Mouse (Mus musculus): ENCODE results near the gene Agtpbp1.
"Not testable (repeated sequence)": the region's sequence is repeated elsewhere in the genome, so short reads cannot be mapped to it uniquely, and the experiment has no call there.

The Agtpbp1 gene

DNA sequence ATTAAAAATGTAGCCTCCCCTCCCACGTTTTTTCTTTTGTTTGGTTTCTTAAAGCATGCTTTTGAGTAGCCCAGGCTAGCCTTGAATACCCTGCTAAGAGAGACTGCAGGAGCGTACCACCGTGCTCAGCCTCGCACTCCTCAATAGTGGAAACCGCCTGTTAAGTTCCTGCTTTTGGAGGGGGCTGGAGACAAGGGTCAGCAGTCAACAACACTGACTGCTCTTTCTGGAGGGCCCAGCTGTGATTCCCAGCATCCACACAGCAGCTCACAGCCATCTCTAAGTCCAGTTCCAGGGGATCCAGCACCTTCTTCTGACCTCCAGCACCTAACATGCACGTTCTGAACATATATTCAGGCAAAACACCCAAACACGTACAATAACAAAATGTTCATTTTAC, 99.6 kb downstream of the Agtpbp1 start:
- DNase-seq (ENCODE audit: low read depth, low spot score): no peak

DNA sequence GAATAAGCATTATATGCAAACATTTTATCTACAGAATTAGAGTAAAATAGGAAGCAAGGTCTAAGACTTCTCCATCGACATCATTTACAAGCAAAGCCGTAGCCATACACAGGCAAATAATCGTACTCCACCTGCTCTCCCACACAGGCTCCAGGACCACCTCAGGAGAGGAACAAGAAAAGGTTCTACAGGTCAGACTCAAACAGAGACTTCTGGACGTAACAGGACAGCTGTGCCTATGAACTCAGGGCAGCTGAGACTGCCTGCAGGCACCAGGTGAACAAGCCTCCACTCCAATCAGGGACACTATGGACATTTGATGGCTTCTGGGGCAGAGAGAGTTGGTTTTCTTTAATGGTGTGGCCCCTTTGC, 103.6 kb downstream of the Agtpbp1 start:
- DNase-seq (ENCODE audit: low read depth, low spot score): no peak

DNA sequence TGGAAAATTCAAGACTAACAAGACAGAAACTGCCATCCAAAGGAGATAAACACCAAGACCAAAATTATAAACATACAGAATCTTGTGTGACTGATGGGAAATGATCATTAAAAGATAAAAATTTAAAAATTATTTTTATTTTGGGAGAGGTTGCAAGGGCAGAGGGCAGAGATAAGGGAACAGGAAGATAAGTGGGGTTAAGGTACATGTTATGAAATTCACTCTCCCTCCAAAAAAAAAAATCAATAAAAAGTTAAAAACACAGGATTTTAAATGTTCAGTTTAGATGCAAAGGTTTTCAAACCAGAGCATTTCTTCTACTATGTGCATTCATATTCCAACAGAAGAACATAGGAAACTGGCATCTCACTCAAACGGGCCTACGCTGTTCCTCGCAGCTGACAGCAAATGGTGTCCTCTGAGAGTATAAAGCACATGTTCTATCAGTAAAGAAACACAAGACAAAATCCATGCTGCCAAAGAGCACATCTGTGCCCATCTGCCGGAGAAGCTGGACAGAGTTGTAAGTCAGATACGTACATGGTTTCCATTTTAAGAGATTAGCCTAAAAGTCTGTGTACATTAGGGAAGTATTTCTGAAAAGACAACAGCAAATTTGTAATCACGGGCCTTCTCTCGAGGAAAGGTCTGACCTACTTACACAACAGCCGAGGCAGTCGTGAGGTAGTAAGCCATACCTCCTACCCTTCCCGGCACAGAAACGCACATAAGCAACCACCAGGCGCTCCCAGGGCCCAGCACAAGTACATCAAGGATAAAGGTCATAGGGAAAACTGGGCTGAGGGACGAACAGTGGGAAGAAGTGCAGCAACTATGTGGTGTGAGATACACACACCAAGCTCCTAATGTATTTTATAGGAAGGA, 104.2 kb downstream of the Agtpbp1 start:
- no peak for DNase-seq (ENCODE audit: low read depth, low spot score)

DNA sequence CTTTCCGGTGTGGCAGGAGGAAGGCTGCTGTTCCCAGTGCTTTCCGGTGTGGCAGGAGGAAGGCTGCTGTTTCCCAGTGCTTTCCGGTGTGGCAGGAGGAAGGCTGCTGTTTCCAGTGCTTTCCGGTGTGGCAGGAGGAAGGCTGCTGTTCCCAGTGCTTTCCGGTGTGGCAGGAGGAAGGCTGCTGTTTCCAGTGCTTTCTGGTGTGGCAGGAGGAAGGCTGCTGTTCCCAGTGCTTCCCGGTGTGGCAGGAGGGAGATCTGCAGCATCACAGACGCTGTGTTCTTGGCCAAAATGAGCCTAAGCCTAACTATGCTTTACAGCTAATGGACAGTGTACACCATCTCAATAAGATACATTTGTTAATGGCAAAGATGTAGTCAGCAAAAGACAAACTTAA, 107.1 kb downstream of the Agtpbp1 start:
- not testable (repeated sequence) for DNase-seq (ENCODE audit: low read depth, low spot score)

DNA sequence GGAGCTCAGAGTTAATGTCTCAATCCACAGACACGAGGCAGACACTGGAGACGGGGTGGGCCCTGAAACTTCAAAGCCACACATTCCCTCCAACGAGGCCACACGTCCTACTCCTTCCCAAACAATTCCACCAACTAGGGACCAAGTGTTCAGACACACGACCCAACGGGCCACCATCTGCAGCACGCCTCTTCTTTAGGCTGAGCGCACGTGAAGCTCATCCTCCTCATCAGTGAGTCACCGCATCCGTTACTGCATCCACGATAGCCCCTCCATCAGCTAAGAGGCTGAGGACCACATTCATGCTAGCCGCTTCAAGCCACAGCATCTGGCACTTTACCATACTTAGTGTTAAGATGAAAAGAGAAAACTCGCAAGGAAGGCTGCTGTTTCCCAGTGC, 107.6 kb downstream of the Agtpbp1 start:
- no peak for DNase-seq (ENCODE audit: low read depth, low spot score)

DNA sequence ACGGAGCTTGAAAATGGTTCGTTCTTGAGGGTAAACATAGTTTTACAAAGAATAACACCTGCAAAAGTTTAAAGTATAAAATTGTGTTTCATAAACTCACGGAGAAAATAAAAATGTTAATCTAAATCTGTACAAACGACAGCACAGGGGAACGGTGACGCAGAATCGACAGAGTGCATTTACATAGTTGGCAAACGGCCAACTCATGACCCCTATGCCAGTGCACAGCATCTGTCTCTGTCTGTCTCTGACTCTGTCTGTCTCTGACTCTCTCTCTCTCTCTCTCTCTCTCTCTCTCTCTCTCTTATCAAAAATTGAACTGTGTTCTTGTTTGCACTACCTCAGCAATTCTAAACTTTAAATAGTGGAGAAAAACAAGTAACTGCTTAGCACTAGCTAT, 110.1 kb downstream of the Agtpbp1 start:
- no peak for DNase-seq (ENCODE audit: low read depth, low spot score)

DNA sequence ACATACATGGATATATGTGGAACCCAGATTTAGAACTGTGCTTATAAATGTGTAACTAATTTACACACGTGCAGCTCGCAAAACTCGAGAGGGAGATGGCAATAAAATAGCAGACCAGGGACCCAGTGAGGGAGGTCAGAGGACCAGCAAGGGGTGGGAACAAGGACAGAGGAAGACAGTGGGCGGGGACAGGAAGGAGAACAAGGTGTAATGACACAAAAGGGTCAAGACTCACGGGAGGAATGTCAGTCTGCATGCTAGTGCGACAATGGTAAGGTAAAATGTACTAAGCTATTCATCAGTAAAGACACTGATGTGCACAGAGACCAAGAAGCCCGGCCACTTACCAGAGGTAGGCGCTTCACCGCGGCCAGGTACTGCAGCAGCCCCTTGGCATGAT, 111.7 kb downstream of the Agtpbp1 start:
- DNase-seq (ENCODE audit: low read depth, low spot score): no peak

DNA sequence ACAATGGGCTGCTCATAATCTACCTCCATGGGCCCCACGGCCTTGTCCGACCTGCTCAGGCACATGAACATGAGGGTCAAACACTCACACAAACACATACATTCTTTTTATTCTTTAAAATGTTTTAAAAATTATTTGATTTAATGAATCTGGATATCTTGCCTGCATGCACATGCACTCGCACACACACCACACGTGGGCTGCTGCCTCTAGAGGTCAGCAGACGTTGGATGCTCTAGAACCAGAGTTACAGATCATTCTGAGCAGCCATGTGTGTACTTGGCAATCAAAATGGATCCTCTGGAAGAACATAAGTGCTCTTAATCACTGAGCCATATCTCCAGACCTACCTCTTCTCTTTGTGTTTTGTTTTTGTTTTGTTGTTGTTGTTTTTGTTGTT, 112.8 kb downstream of the Agtpbp1 start:
- DNase-seq (ENCODE audit: low read depth, low spot score): no peak

DNA sequence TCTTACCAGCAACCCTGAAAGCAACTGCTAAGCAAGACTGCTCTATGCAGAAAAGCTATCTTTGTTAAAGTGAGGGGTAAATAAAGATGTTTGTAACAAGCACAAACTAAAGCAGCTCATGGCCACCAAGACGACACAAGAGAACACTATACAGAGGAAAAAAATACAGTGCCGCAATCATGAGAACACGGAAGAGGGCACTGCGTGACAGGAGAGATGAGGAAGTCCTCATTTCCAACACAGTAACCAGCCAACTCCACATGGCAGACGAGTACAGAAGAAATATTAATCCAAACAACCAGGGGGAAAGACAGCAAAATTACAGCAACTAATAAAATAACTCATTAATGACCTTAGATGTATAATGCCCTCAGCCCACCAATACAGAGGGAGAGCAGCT, 115.3 kb downstream of the Agtpbp1 start:
- no peak for DNase-seq (ENCODE audit: low read depth, low spot score)

DNA sequence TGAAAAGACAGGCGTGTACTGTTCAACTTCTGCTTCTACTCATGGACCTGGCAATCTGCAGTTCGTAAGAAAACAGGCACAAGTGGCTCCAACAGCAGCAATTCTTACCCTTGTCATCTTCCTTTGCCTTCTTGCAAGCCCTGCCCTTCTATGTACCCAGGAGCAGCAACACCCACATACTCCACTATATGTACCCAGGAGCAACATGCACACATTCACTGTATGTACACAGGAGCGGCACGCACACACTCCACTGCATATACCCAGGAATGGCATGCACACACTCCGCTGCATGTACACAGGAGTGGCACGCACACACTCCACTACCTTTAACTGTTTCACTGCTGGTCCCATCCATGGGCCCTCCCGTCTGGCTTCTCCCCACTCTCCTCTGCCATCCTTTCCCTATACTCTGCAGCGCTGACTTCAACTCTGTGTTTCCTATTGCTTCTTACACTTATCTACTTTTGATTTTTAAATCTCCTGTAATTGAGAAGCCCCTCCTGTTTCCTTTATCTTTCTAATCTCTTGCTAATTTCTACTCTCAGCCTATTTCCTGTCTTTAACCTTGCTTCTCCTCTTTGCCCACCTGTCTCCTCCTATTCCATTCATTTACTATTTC, 116.7 kb downstream of the Agtpbp1 start:
- DNase-seq (ENCODE audit: low read depth, low spot score): no peak

DNA sequence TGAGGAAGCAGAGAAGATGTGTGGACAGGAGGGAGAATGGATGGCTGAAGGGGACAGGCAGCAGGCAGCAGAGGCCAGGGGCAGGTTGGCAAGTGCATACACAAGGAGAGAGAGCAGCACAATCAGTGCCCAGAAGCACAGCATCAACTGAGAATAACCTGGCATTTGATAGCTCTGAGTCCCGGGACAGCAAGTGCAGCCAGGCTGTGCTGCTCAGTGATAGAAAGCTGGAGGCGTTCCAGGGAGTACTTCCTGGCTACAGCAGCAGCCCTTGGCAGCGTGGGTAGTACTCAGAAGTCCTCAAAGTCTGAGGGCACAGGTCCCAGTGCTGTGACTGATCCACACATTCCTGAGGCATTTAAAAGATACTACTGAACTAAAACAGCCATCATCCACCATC, 117.4 kb downstream of the Agtpbp1 start:
- DNase-seq (ENCODE audit: low read depth, low spot score): no peak

DNA sequence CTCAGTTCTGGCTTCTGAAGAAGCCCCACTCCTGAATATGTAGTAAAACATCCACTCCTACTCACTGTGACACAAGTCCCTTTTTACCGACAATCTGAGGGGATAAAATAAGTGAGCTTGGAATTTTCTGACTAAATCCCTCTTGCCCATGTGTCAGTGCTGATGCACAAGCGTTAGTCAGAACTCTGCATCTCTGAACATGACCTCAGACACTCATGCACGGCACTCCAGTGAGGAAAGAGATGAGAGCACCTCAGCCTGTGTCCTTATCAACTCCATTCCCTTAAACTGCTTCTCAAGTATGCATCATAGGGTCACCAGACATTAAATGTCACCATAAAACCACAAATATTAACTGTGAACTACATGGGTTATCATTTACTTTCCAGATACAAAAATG, 124.1 kb downstream of the Agtpbp1 start:
- no peak for DNase-seq (ENCODE audit: low read depth, low spot score)

DNA sequence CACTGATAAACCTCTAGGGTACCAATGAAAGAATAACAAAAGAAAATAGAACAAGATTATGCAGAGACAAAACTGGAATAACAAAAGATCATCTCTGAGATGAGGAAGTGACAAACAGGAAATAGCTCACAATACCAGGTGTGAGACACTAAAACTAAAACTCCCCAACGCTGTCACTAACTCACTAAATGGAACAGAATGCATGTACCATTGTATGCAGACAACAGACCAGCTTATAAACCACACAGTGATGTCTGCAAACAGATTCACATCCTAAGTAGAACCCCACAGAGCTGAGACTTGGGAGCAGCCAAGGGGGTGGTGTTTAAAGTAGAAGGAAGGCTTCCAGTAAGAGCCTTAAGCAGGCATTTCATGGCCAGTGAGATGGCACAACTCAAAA, 128.8 kb downstream of the Agtpbp1 start:
- no peak for DNase-seq (ENCODE audit: low read depth, low spot score)

DNA sequence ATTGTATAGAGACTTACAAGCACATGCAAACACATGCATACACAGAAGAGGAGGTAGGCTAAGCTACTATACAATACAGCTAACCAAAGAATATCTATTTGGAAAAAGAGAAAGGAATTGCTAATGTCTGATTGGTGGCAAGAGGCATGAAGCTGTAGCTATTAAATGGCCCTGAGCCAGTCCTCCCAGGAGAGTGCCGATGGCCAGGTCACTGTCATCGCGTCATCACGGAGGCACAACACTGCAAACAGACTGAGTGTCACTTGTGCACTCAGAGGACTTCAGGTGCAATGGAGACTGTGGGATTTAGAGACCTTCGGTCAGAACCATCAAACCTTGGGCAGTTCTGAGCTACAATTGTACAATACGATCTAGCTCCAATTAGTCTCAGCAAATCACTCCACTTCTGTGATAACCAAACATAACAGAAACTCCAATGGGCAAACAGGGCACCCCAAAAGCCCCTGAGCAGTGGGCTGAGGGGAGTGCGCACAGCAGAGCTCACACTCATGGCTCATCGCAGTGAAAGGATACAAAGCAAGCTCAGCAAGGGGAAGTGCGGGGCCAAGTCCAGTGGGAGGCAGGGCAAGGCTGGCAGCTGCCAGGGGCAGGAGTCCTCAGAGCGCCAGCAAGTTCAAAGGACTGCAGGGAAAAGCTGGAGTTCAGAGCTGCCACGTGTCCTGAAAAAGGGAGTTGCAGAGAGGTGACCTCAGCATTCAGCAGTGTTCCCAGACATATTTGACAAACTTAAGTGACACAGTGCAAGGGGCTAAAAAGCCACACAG, 130.8 kb downstream of the Agtpbp1 start:
- DNase-seq (ENCODE audit: low read depth, low spot score): no peak

DNA sequence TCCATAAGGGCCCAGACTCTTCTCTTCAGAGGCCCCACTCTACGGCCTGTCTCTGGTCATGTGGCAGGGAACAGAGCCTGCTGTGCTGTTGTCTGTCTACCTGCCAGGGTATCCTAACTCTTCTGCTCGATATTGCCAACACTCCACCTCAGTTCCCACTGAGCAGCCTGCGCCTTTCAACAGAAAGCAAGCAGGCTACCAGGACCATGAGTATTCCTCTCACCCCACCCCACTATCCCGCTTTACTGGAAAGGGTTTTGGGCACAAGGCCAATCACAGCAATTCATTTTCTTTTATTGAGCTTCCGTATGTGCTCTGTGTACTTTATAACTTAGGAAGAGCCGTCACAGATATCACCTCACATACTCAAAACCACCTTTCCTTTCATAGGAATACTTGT, 131.4 kb downstream of the Agtpbp1 start:
- no peak for DNase-seq (ENCODE audit: low read depth, low spot score)

DNA sequence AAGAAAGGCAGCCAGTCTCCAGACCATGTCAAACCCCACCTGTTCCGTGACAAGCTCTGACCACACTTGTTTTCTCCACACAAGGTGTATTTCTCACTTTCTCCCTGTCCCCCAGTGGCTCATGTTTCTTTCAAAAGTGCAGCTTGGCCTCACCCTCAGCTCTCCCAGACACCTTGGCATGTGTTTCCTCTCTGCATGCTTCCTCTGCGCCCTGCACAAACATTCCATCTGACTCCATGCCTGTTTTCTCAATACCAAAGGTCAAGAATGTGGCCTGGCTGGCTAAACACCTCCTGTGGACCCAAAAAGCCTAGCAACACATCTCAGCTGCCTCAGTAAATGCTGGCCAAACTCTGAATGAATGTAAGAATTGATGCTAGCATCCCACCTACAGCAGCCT, 132.0 kb downstream of the Agtpbp1 start:
- DNase-seq (ENCODE audit: low read depth, low spot score): peak; percentile 76

DNA sequence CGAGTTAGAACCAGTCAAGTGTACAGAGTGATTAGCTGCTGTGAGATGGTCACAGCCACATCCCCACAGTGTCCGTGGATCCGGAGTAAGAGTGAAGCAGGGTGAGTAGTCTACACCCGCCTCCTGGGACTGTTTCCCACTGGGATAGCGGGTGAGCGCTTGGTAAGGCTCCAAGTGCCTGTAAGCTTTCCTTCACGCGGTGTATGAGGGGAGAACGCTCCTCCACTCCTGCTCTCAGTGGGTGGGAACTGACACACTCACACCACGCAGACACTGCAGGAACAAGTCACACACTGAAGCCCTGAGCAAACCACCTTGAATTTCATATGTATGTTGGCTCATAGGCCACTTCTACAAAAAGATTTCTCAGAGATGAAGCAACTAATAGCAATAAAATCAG, 134.2 kb downstream of the Agtpbp1 start:
- no peak for DNase-seq (ENCODE audit: low read depth, low spot score)

DNA sequence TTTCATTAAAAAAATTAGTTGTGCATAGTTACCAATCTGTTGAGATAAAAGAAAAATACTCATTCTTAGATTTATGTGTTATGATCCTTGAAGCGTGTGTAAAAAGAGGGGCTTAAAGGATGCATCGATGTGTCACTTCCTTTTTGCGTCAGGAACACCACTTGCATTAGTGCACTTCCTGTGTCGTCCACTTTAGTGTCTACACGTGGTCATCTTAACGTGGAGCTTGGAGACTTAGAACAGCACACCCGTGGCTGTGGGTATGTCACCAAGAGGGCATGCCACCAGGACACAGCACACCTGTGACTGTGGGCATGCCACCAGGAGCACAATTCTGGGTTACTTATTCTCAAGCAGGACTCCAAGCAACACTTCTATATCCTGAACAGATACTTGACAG, 137.9 kb downstream of the Agtpbp1 start:
- DNase-seq (ENCODE audit: low read depth, low spot score): no peak

DNA sequence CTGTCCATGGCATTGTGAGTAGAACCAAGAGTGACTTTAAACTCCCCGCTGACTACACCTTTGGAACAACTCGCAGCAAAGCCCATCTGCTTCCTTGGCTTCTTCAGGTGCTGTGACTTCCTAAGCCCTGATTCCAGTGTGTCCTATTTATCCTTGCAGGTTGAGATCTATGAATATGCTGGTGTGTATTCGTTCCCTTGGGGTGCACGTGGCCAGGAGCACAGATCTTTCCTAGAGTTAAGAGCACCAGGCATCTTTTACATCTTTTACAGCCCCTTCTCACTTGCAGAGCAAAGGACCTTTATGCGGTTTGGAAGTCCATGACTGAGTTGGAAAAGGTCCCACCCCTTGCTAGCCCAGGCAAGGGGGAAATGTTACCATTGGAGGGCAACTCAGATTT, 139.8 kb downstream of the Agtpbp1 start:
- no peak for DNase-seq (ENCODE audit: low read depth, low spot score)

DNA sequence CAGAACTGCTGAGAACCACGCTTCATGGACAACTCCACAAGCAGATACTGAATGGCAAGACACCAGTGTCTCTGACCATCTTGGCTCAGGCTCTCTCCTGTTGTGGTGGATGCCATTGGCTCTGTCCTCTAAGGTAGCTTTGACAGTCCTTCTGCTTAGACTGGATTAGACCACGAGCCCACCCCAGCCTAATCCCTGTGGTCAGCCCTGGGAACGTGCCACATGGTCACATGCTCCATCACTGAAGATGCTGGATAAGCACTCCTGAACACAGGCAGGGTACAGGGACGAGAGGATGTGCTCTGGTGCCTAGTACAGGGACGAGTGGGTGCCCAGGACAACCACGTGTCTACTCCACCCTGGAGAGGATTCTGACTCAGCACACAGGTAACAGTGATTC, 140.7 kb downstream of the Agtpbp1 start:
- DNase-seq (ENCODE audit: low read depth, low spot score): no peak

DNA sequence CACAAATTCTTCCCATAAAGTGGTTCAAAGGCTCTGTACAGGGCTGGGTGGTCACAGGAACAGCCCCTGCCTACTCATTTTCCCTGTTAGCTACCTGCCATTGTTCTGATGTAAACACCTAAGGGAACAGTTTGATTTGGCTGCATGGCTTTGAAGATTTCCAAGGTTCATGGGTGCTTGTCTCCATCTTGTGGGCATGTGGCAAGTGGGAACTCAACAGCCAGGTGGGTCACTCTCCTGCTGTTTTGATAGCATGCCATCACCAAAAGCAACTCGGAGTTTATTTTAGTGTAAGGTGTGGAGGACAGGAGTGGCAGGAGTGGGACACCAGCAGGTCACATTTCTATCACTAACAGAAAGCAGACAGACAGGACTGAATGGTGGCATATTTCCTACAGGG, 145.3 kb downstream of the Agtpbp1 start:
- no peak for DNase-seq (ENCODE audit: low read depth, low spot score)

DNA sequence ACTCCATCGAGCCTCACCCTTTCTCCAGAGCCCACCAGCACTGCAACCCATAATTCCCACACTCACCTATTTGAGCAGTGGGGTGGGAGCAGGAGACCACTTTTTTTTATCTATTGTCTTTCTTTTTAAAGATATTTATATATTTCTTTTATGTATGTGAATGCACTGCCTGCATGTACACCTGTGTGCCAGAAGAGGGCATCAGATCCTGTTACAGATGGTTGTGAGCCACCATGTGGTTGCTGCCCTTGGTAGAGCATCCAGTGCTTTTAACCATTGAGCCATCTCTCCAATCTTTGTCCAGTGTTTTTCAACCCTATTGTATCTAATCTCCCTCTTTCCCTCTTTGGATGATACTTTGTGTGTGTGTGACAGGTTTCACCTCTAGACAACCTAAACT, 150.5 kb downstream of the Agtpbp1 start:
- no peak for DNase-seq (ENCODE audit: low read depth, low spot score)

Measured in forelimb bud, embryonic 11.5 days (tissue).